Mouse (Mus musculus) ES-E14 (cell line): ENCODE measurements around the gene Pign.

Experiments
- HCFC1 ChIP-seq: IDR thresholded peaks from 2 replicates; pipeline ENCODE4 v1.6.1; 2012; ENCODE audit warnings: low read length, inconsistent platforms, borderline replicate concordance; ENCODE audit not compliant: insufficient read depth
- MAFK ChIP-seq: IDR thresholded peaks from 2 replicates; pipeline ENCODE4 v1.6.1; 2014; ENCODE audit warnings: mild to moderate bottlenecking, low read depth, low read length, inconsistent platforms; ENCODE audit not compliant: insufficient read depth
- ZC3H11A ChIP-seq: IDR thresholded peaks from 2 replicates; pipeline ENCODE4 v1.6.1; 2012; ENCODE audit warnings: low read depth, mild to moderate bottlenecking, inconsistent platforms, low read length, borderline replicate concordance
- ZNF384 ChIP-seq: IDR thresholded peaks from 2 replicates; pipeline ENCODE4 v1.6.1; 2012; ENCODE audit warnings: low read depth, low read length, inconsistent platforms

- TF ChIP-seq HCFC1 (no peak), MAFK (no peak), ZNF384 (no peak), ZC3H11A (no peak)
Measured at GRCm38 (mm10) chr1:105489456-105489855, 174.0 kb downstream of the Pign start.
